Mouse (Mus musculus): ENCODE data around the gene 1700029J07Rik. TPM values are rescaled to one million over a fixed set of nuclear protein-coding genes. Genes with fewer than 3 reads are reported as not detected.

Gene 1700029J07Rik
- total and polyA plus RNA-seq, 3 experiments: 0.85 to 2.1 (median 1.8) TPM

GRCm38 (mm10) chr8:45934582-45935014 lies 40.5 kb downstream of the 1700029J07Rik start, which contains the start of gene Ccdc110:
TSS of gene Ccdc110 (plus strand) at chr8:45934619.
- Histone ChIP-seq H3K9ac (ENCODE audit: insufficient read depth, low read depth) (no peak within 1 kb of the TSS), H3K4me3 (replicated peaks in 1 of 3; ENCODE audit: low read depth in 2 of 3, low read length in 2 of 3, poor library complexity in 1 of 3) (no peak within 1 kb of the TSS), H3K36me3 (replicated peaks in 1 of 2; ENCODE audit: control insufficient read depth in 1 of 2, insufficient read depth in 1 of 2, low read length in 1 of 2) (no peaks in the 10 kb centered on the region), H3K4me1 (ENCODE audit: control insufficient read depth in 1 of 2, insufficient read depth in 2 of 2) (peaks cover 0 to 5% of the 10 kb centered on the region in 2 experiments; a peak in 2 of 4 replicates), H3K27me3 (replicated peaks) (no peaks in the 10 kb centered on the region), H3K9me3 (replicated peaks; ENCODE audit: low read length) (peaks cover 2% of the 10 kb centered on the region), H3K27ac (ENCODE audit: insufficient read depth, low read depth) (no peak within 1 kb of the TSS), H3K79me2 (replicated peaks; ENCODE audit: control insufficient read depth, extremely low read depth, insufficient read depth, poor library complexity, severe bottlenecking) (no peaks in the 10 kb centered on the region), H3K4me2 (ENCODE audit: insufficient read depth, low read depth, poor library complexity, severe bottlenecking) (peak within 1 kb of the TSS; percentile 84)
- dilution Hi-C loops (cut with MboI; ENCODE audit: extremely low pct_ligation_motif_present, extremely low pct_unique_long_range_greater_than_20kb, low sequenced_read_pairs): no loop called here
- peak; percentile 88 for DNase-seq (ENCODE audit: extremely low read depth)
- TF ChIP-seq MEF2A (IDR thresholded peaks at IDR 0.05; ENCODE audit: borderline replicate concordance, low read depth, low read length) (peak; percentile 43; the same call in 1 of the 2 replicates), BHLHE40 (IDR thresholded peaks at IDR 0.05; ENCODE audit: low read depth, low read length) (no peak), SMC3 (IDR thresholded peaks at IDR 0.05; ENCODE audit: low read depth, low read length) (peak; percentile 100), NELFE (IDR thresholded peaks at IDR 0.05; ENCODE audit: low read depth, low read length) (peak; percentile 93; the same call in 1 of the 2 replicates), RCOR1 (conservative IDR thresholded peaks at IDR 0.05; ENCODE audit: low read depth, low read length) (no peak; the same call in 1 of the 2 replicates), SIN3A (IDR thresholded peaks at IDR 0.05; ENCODE audit: low read length) (0 out of 2 replicates have a peak, but pooled peaks have one; percentile 42), IRF4 (IDR thresholded peaks at IDR 0.05; ENCODE audit: low read depth, low read length) (peak; percentile 54), TCF12 (IDR thresholded peaks at IDR 0.05; ENCODE audit: low read depth, low read length) (0 out of 2 replicates have a peak, but pooled peaks have one; percentile 23), ZC3H11A (IDR thresholded peaks at IDR 0.05; ENCODE audit: low read depth, low read length) (peak; percentile 99), JUN (IDR thresholded peaks at IDR 0.05; ENCODE audit: insufficient read depth, low read depth, low read length) (no peak), NRF1 (IDR thresholded peaks at IDR 0.05; ENCODE audit: low read depth, low read length) (0 out of 2 replicates have a peak, but pooled peaks have one; percentile 31), CTCF (conservative IDR thresholded peaks at IDR 0.05 in 1 of 2, IDR thresholded peaks at IDR 0.05 in 1 of 2; ENCODE audit: low read depth in 2 of 2, low read length in 2 of 2) (peak; percentile 96 to 100)
- in situ Hi-C loops (cut with MboI; ENCODE audit: low pct_ligation_motif_present, low pct_unique_long_range_greater_than_20kb, low sequenced_read_pairs): loop anchor here (5.0 to 10.0 kb wide), 2 partner anchors 117 to 480 kb away; no protein-coding TSS in a partner anchor

- no peak overlapping the region for H3K4me3 ChIP-seq (replicated peaks in 1 of 3; ENCODE audit: low read depth in 2 of 3, low read length in 2 of 3, poor library complexity in 1 of 3)
- TF ChIP-seq MAX (IDR thresholded peaks at IDR 0.05; ENCODE audit: low read length): no peak
- no peak for TF ChIP-seq EP300 (IDR thresholded peaks at IDR 0.05; ENCODE audit: low read length)
- TF ChIP-seq E2F4 (IDR thresholded peaks at IDR 0.05; ENCODE audit: insufficient replicate concordance, low read depth, low read length): no peak
- no peak for TF ChIP-seq MAZ (IDR thresholded peaks at IDR 0.05; ENCODE audit: low read depth, low read length)
- TF ChIP-seq CHD1 (IDR thresholded peaks at IDR 0.05; ENCODE audit: low read depth, low read length): no peak
- TF ChIP-seq CHD2 (IDR thresholded peaks at IDR 0.05; ENCODE audit: low read length): no peak
- no peak for TF ChIP-seq ZMIZ1 (IDR thresholded peaks at IDR 0.05; ENCODE audit: low read depth, low read length)
- TF ChIP-seq USF1 (IDR thresholded peaks at IDR 0.05; ENCODE audit: low read depth, low read length): no peak
- no peak overlapping the region for H3K4me2 ChIP-seq (ENCODE audit: insufficient read depth, low read depth, poor library complexity, severe bottlenecking)
- no peaks in the 10 kb centered on the region for H3K79me2 ChIP-seq (replicated peaks; ENCODE audit: control insufficient read depth, extremely low read depth, insufficient read depth, poor library complexity, severe bottlenecking)
- in situ Hi-C loops (cut with MboI; ENCODE audit: low pct_ligation_motif_present, low pct_unique_long_range_greater_than_20kb, low sequenced_read_pairs): no loop called here
- no peak overlapping the region for H3K9ac ChIP-seq (ENCODE audit: insufficient read depth, low read depth)
- H3K36me3 ChIP-seq (replicated peaks in 1 of 2; ENCODE audit: control insufficient read depth in 1 of 2, insufficient read depth in 1 of 2, low read length in 1 of 2): no peaks in the 10 kb centered on the region
- no peak overlapping the region for H3K27ac ChIP-seq (ENCODE audit: insufficient read depth, low read depth)
- dilution Hi-C loops (cut with MboI; ENCODE audit: extremely low pct_ligation_motif_present, extremely low pct_unique_long_range_greater_than_20kb, low sequenced_read_pairs): no loop called here
- H3K9me3 ChIP-seq (replicated peaks; ENCODE audit: low read length): no peaks in the 10 kb centered on the region
- H3K27me3 ChIP-seq (replicated peaks): no peaks in the 10 kb centered on the region
- no peak for DNase-seq (ENCODE audit: extremely low read depth)
- no peaks in the 10 kb centered on the region for H3K4me1 ChIP-seq (ENCODE audit: control insufficient read depth in 1 of 2, insufficient read depth in 2 of 2)
Observed at GRCm38 (mm10) chr8:45922116-45922515, 52.9 kb downstream of the 1700029J07Rik start.
